In genomic region chr4:127562602-127563001, GRCm38 (mm10) we compare ENCODE assay signal across 22 mouse cellular contexts.
DNase-seq lines count a peak whose midpoint lies in the region; ATAC-seq and TF ChIP-seq lines count a peak whose summit lies in the region.
"Had no signal": no experiment of that assay in that cellular context is flagged by ENCODE, and none has a peak within 500 bp of the region (broad histone marks: within the 10 kb centered on the region; RNA-seq: fewer than 3 reads in every experiment).

No protein-coding gene starts in this region.

- no peaks in the 10 kb centered on the region for H3K4me1 ChIP-seq in lung, embryonic 14.5 days (ENCODE audit: insufficient read depth)
- H3K4me1 ChIP-seq in limb, embryonic 11.5 days (ENCODE audit: control insufficient read depth, insufficient read depth, low read length) = no peaks in the 10 kb centered on the region
- H3K4me1 ChIP-seq: heart, embryonic 15.5 days; intestine, embryonic 15.5 days had no signal

- no peak for TF ChIP-seq CTCF in lung, embryonic 14.5 days (IDR thresholded peaks at IDR 0.05; ENCODE audit: low read depth)

- H3K27me3 ChIP-seq in lung, embryonic 14.5 days (ENCODE audit: insufficient read depth, low read length) = no peaks in the 10 kb centered on the region
- H3K27me3 ChIP-seq in limb, embryonic 11.5 days (ENCODE audit: control insufficient read depth, insufficient read depth, low read length) = no peaks in the 10 kb centered on the region
- H3K27me3 ChIP-seq: forebrain, embryonic 13.5 days; heart, embryonic 15.5 days; hindbrain, embryonic 13.5 days; intestine, embryonic 15.5 days had no signal

- H3K9ac ChIP-seq in lung, embryonic 14.5 days = no peak overlapping the region
- H3K9ac ChIP-seq in limb, embryonic 11.5 days (ENCODE audit: low read length) = no peak overlapping the region
- H3K9ac ChIP-seq: forebrain, embryonic 13.5 days; forebrain, postnatal 0 days; heart, embryonic 15.5 days; hindbrain, embryonic 13.5 days; intestine, embryonic 15.5 days had no signal

- H3K36me3 ChIP-seq in lung, embryonic 14.5 days (ENCODE audit: insufficient read depth) = no peaks in the 10 kb centered on the region
- no peaks in the 10 kb centered on the region for H3K36me3 ChIP-seq in limb, embryonic 11.5 days (ENCODE audit: control insufficient read depth, insufficient read depth, low read length)
- H3K36me3 ChIP-seq: heart, embryonic 15.5 days; hindbrain, embryonic 13.5 days; intestine, embryonic 15.5 days had no signal

- ATAC-seq in lung, embryonic 14.5 days (ENCODE audit: insufficient read depth) = no peak
- 0 out of 2 replicates have a peak, but pooled peaks have one; percentile 51 for ATAC-seq in limb, embryonic 11.5 days (ENCODE audit: insufficient number of reproducible peaks, low FRiP score, low TSS enrichment, low read depth)
- ATAC-seq: forebrain, embryonic 13.5 days; forebrain, postnatal 0 days; intestine, embryonic 15.5 days had no signal

- no peak overlapping the region for H3K4me2 ChIP-seq in lung, embryonic 14.5 days
- no peak overlapping the region for H3K4me2 ChIP-seq in limb, embryonic 11.5 days (ENCODE audit: low read depth, severe bottlenecking)
- H3K4me2 ChIP-seq: forebrain, embryonic 13.5 days; heart, embryonic 11.5 days; heart, embryonic 15.5 days; hindbrain, embryonic 13.5 days; intestine, embryonic 15.5 days had no signal

- H3K4me3 ChIP-seq in lung, embryonic 14.5 days (ENCODE audit: low read depth, low read length) = no peak overlapping the region
- H3K4me3 ChIP-seq in limb, embryonic 11.5 days (ENCODE audit: low read depth, low read length) = no peak overlapping the region
- H3K4me3 ChIP-seq: forebrain, embryonic 13.5 days; gastrocnemius, adult 2 months; heart, adult 2 months; heart, embryonic 15.5 days; hindbrain, embryonic 13.5 days; intestine, embryonic 15.5 days had no signal

- DNase-seq in embryo, embryonic 10 days (ENCODE audit: low spot score) = peak; percentile 30
- no peak for DNase-seq in embryo, embryonic 9.5 days (ENCODE audit: extremely low spot score)
- peak; percentile 57 for DNase-seq in lung, embryonic 14.5 days
- DNase-seq in lung, postnatal 14 days = no peak
- DNase-seq in embryo, embryonic 11 days = peak; percentile 29
- DNase-seq in limb, embryonic 11.5 days (ENCODE audit: low spot score) = peak; percentile 56
- no peak for DNase-seq in MN1 (ENCODE audit: low spot score)
- no peak for DNase-seq in gastrocnemius, adult 8-10 months (ENCODE audit: low spot score in 2 of 2)
- DNase-seq: adrenal gland, adult 2 months; adrenal gland, postnatal 25 days; cerebellum, adult 18-20 months; cerebellum, adult 9-11 months; cerebellum, postnatal 36 days; forebrain, postnatal 0 days; gastrocnemius, adult 2 months; heart, adult 2 months; heart, postnatal 14 days had no signal

- WGBS in lung, embryonic 14.5 days = 53% methylated on average over 5 of the region's 5 CpGs
- 52% methylated on average over 5 of the region's 5 CpGs for WGBS in limb, embryonic 11.5 days

- no peaks in the 10 kb centered on the region for H3K9me3 ChIP-seq in lung, embryonic 14.5 days (ENCODE audit: low read depth, low read length)
- H3K9me3 ChIP-seq in limb, embryonic 11.5 days (ENCODE audit: control insufficient read depth, low read length) = no peaks in the 10 kb centered on the region
- H3K9me3 ChIP-seq: forebrain, embryonic 13.5 days; heart, embryonic 15.5 days; hindbrain, embryonic 13.5 days; intestine, embryonic 15.5 days had no signal

- H3K27ac ChIP-seq in lung, embryonic 14.5 days (ENCODE audit: low read depth) = no peak overlapping the region
- no peak overlapping the region for H3K27ac ChIP-seq in limb, embryonic 11.5 days (replicated peaks; ENCODE audit: low read depth, low read length)
- H3K27ac ChIP-seq: forebrain, embryonic 13.5 days; gastrocnemius, adult 2 months; heart, adult 2 months; heart, embryonic 15.5 days; hindbrain, embryonic 13.5 days; intestine, embryonic 15.5 days had no signal

Comparison
In these comparisons a context has a peak if more than half of its experiments do, and no peak if none do; other contexts are left out.
1. DNase-seq: peak in embryo, embryonic 10 days (single experiment), lung, embryonic 14.5 days (single experiment), embryo, embryonic 11 days (single experiment) and limb, embryonic 11.5 days (single experiment); none in embryo, embryonic 9.5 days (single experiment), lung, postnatal 14 days (single experiment), MN1 (single experiment) and gastrocnemius, adult 8-10 months (0 of 2).